Mouse (Mus musculus) adrenal gland, postnatal 36 days (tissue): ENCODE results near the gene Aatk. TPM values are rescaled to one million over a fixed set of nuclear protein-coding genes. Genes with fewer than 3 reads are reported as not detected.

Experiments
- DNase-seq, 2 experiments: peaks; one replicate each; pipeline ENCODE4 v3.0.0; 2021; ENCODE audit warnings: mixed read lengths in 1 of 2
- total RNA-seq, 2 experiments: library from RNA; stranded (reverse); gene quantifications; 2 replicates each; pipeline ENCODE4 v1.2.3; 2021

Gene Aatk
- total RNA-seq, 2 experiments from 2014 or later, result 9.2 to 13.2 TPM

- DNase-seq, result no peak
Measured at GRCm38 (mm10) chr11:120053846-120054245, 6.9 kb upstream of the Aatk start.

- no peak for DNase-seq
Measured at GRCm38 (mm10) chr11:120052274-120052673, 5.3 kb upstream of the Aatk start.

GRCm38 (mm10) chr11:120051124-120051811 lies 4.3 kb upstream of the Aatk start:
- DNase-seq, result peak; percentile 55 to 71

GRCm38 (mm10) chr11:120049067-120049466 lies 2.1 kb upstream of the Aatk start:
- no peak for DNase-seq

GRCm38 (mm10) chr11:120048252-120048556 lies 1.2 kb upstream of the Aatk start:
- DNase-seq, result peak in 1 of 2 experiments; percentile 30

GRCm38 (mm10) chr11:120047531-120048251 lies 724 bp upstream of the Aatk start:
- DNase-seq, result no peak

- DNase-seq, result no peak
Measured at GRCm38 (mm10) chr11:120045839-120046552, 971 bp downstream of the Aatk start.

GRCm38 (mm10) chr11:120045341-120045740 lies 1.6 kb downstream of the Aatk start:
- no peak for DNase-seq

- no peak for DNase-seq
Measured at GRCm38 (mm10) chr11:120042141-120042838, 4.7 kb downstream of the Aatk start.

- peak; percentile 76 to 80 for DNase-seq
Measured at GRCm38 (mm10) chr11:120041191-120042123, 5.5 kb downstream of the Aatk start.

GRCm38 (mm10) chr11:120040440-120040839 lies 6.5 kb downstream of the Aatk start:
- peak in 1 of 2 experiments; percentile 38 for DNase-seq

- peak in 1 of 2 experiments; percentile 21 for DNase-seq
Measured at GRCm38 (mm10) chr11:120039581-120039980, 7.4 kb downstream of the Aatk start.

GRCm38 (mm10) chr11:120034762-120035161 lies 12.2 kb downstream of the Aatk start:
- no peak for DNase-seq

GRCm38 (mm10) chr11:120034306-120034705 lies 12.7 kb downstream of the Aatk start:
- no peak for DNase-seq

GRCm38 (mm10) chr11:120033473-120033872 lies 13.5 kb downstream of the Aatk start:
- DNase-seq, result no peak

- no peak for DNase-seq
Measured at GRCm38 (mm10) chr11:120032052-120032451, 14.9 kb downstream of the Aatk start.

- DNase-seq, result peak; percentile 64 to 70
Measured at GRCm38 (mm10) chr11:120030145-120030901, 16.6 kb downstream of the Aatk start.

GRCm38 (mm10) chr11:120029431-120030144 lies 17.4 kb downstream of the Aatk start:
- DNase-seq, result peak in 1 of 2 experiments; percentile 45

GRCm38 (mm10) chr11:120028319-120029092 lies 18.5 kb downstream of the Aatk start:
- no peak for DNase-seq
